Mouse (Mus musculus) hindbrain, embryonic 13.5 days (tissue): ENCODE results near the gene Sugp2. TPM values are rescaled to one million over a fixed set of nuclear protein-coding genes. Genes with fewer than 3 reads are reported as not detected.
A peak's percentile ranks its signal among the peaks of the same experiment; 100 is the strongest.

Experiments
- ATAC-seq: fragments of 200-750 bp; cut with Nextera tagmentation; 2 replicates; pipeline ENCODE4 v1.8.0; 2017; ENCODE audit warnings: moderate TSS enrichment; ENCODE audit not compliant: low FRiP score
- H3K27ac ChIP-seq: fragments of 300-500 bp; sonication (generic); 2 replicates; pipeline ENCODE4 v1.5.1; 2015; ENCODE audit warnings: inconsistent platforms, mild to moderate bottlenecking, moderate library complexity
- H3K27me3 ChIP-seq: fragments of 300-500 bp; sonication (generic); 2 replicates; pipeline ENCODE4 v1.6.1; 2015; ENCODE audit warnings: mild to moderate bottlenecking, inconsistent platforms
- H3K36me3 ChIP-seq: fragments of 300-500 bp; sonication (generic); 2 replicates; pipeline ENCODE4 v1.6.1; 2015; ENCODE audit warnings: mild to moderate bottlenecking, inconsistent platforms
- H3K4me1 ChIP-seq: fragments of 300-500 bp; sonication (generic); replicated peaks from 2 replicates; pipeline ENCODE4 v1.6.1; 2015; ENCODE audit warnings: inconsistent platforms
- H3K4me2 ChIP-seq: fragments of 300-500 bp; sonication (generic); 2 replicates; pipeline ENCODE4 v1.6.1; 2015; ENCODE audit warnings: inconsistent platforms, mild to moderate bottlenecking, moderate library complexity
- H3K4me3 ChIP-seq: fragments of 300-500 bp; sonication (generic); 2 replicates; pipeline ENCODE4 v1.5.1; 2015; ENCODE audit warnings: mild to moderate bottlenecking, inconsistent platforms
- H3K9ac ChIP-seq: fragments of 300-500 bp; sonication (generic); 2 replicates; pipeline ENCODE4 v1.6.1; 2015; ENCODE audit warnings: mild to moderate bottlenecking, inconsistent platforms
- H3K9me3 ChIP-seq: fragments of 300-500 bp; sonication (generic); 2 replicates; pipeline ENCODE4 v1.6.1; 2016; ENCODE audit warnings: inconsistent platforms
- WGBS: fragments of 180-500 bp; shearing (Covaris S2); methylation state at CpG from one replicate; pipeline ENCODE4 v1.1.7; 2015; 5-methylcytosine and 5-hydroxymethylcytosine counted together
- polyA plus RNA-seq: library from polyadenylated mRNA; unstranded; fragments of >200 nt; fragmentation: Nextera tagmentation; extraction: Ambion mirVana; gene quantifications from 2 replicates; pipeline ENCODE4 v1.2.1, GENCODE M21; 2015

The Sugp2 gene
- polyA plus RNA-seq, 1 experiment from 2014 or later = 72.1 TPM

- Histone ChIP-seq H3K36me3 (peaks cover 92% of the 10 kb centered on the region), H3K9me3 (no peaks in the 10 kb centered on the region), H3K4me1 (0 out of 2 replicates have a peak, but pooled peaks cover 3% of the 10 kb centered on the region), H3K4me2 (no peak overlapping the region), H3K27me3 (no peaks in the 10 kb centered on the region), H3K27ac (no peak overlapping the region), H3K9ac (no peak overlapping the region), H3K4me3 (no peak overlapping the region)
- ATAC-seq = no peak
- WGBS = 96% methylated on average over 3 of the region's 3 CpGs
Measured at GRCm38 (mm10) chr8:70323716-70324115, 89.7 kb downstream of the Sugp2 start.

- Histone ChIP-seq H3K9ac (no peak overlapping the region), H3K4me1 (peaks cover 32% of the 10 kb centered on the region), H3K4me2 (no peak overlapping the region), H3K4me3 (no peak overlapping the region), H3K9me3 (no peaks in the 10 kb centered on the region), H3K27ac (no peak overlapping the region), H3K36me3 (peaks cover 88% of the 10 kb centered on the region), H3K27me3 (peaks cover 15% of the 10 kb centered on the region; the same call in 1 of the 2 replicates)
- no peak for ATAC-seq
- WGBS = 96% methylated on average over 6 of the region's 6 CpGs
Measured at GRCm38 (mm10) chr8:70327512-70327911, 93.5 kb downstream of the Sugp2 start.

- H3K4me3 ChIP-seq = 0 out of 2 replicates have a peak within 1 kb of the TSS, but pooled peaks have one; percentile 0
- peak within 1 kb of the TSS; percentile 29; the same call in 1 of the 2 replicates for H3K4me2 ChIP-seq
- no peaks in the 10 kb centered on the region for H3K9me3 ChIP-seq
- peak within 1 kb of the TSS; percentile 56 for H3K9ac ChIP-seq
- H3K4me1 ChIP-seq = peaks cover 32% of the 10 kb centered on the region
- no peak within 1 kb of the TSS for H3K27ac ChIP-seq
- H3K36me3 ChIP-seq = peaks cover 88% of the 10 kb centered on the region
- 30% methylated on average over 14 of the region's 14 CpGs for WGBS
- no peak for ATAC-seq
- H3K27me3 ChIP-seq = peaks cover 15% of the 10 kb centered on the region; the same call in 1 of the 2 replicates
Measured at GRCm38 (mm10) chr8:70329124-70329834, 95.3 kb downstream of the Sugp2 start, which contains the start of gene Gdf1. Gene Gdf1 (plus strand): TSS chr8:70329817.

Other genes with a start within 250 kb of the Sugp2 start
- 25.0 and 26.6 TPM in 2 replicates for gene Gatad2a, start 237.8 kb upstream of the Sugp2 start, polyA plus RNA-seq
- 72.0 and 80.7 TPM in 2 replicates for gene Mau2, start 191.5 kb upstream of the Sugp2 start, polyA plus RNA-seq
- gene Sugp1, start 191.4 kb upstream of the Sugp2 start, polyA plus RNA-seq = 61.0 and 68.6 TPM in 2 replicates
- 1.9 TPM in 2 replicates for gene Tm6sf2, start 161.3 kb upstream of the Sugp2 start, polyA plus RNA-seq
- 0.39 and 0.75 TPM in 2 replicates for gene Hapln4, start 150.8 kb upstream of the Sugp2 start, polyA plus RNA-seq
- gene Ncan, start 113.4 kb upstream of the Sugp2 start, polyA plus RNA-seq = 128 and 135 TPM in 2 replicates
- gene Nr2c2ap, start 102.9 kb upstream of the Sugp2 start, polyA plus RNA-seq = 32.6 and 36.4 TPM in 2 replicates
- gene Rfxank, start 95.1 kb upstream of the Sugp2 start, polyA plus RNA-seq = 12.5 and 14.3 TPM in 2 replicates
- gene Borcs8, start 94.7 kb upstream of the Sugp2 start, polyA plus RNA-seq = 53.6 and 58.2 TPM in 2 replicates
- gene Mef2b, start 94.5 kb upstream of the Sugp2 start, polyA plus RNA-seq = 0.40 TPM in 2 replicates
- gene Tmem161a, start 61.9 kb upstream of the Sugp2 start, polyA plus RNA-seq = 44.3 and 52.3 TPM in 2 replicates
- gene Slc25a42, start 21.9 kb upstream of the Sugp2 start, polyA plus RNA-seq = 5.3 and 5.4 TPM in 2 replicates
- 79.1 and 89.7 TPM in 2 replicates for gene Armc6, start 240 bp downstream of the Sugp2 start, polyA plus RNA-seq
- gene Homer3, start 48.6 kb downstream of the Sugp2 start, polyA plus RNA-seq = 47.0 TPM in 2 replicates
- 45.8 and 50.9 TPM in 2 replicates for gene Ddx49, start 68.3 kb downstream of the Sugp2 start, polyA plus RNA-seq
- gene Cope, start 68.3 kb downstream of the Sugp2 start, polyA plus RNA-seq = 275 and 288 TPM in 2 replicates
- 24.5 and 25.1 TPM in 2 replicates for gene Cers1, start 81.5 kb downstream of the Sugp2 start, polyA plus RNA-seq
- gene Gdf1, start 95.6 kb downstream of the Sugp2 start, polyA plus RNA-seq = 1.2 and 2.6 TPM in 2 replicates
- 14.4 and 15.9 TPM in 2 replicates for gene Upf1, start 119.1 kb downstream of the Sugp2 start, polyA plus RNA-seq
- 0.14 and 0.96 TPM in 2 replicates for gene Comp, start 139.3 kb downstream of the Sugp2 start, polyA plus RNA-seq
- 35.6 and 37.6 TPM in 2 replicates for gene Crtc1, start 205.4 kb downstream of the Sugp2 start, polyA plus RNA-seq
- gene Klhl26, start 242.7 kb downstream of the Sugp2 start, polyA plus RNA-seq = 24.3 and 25.8 TPM in 2 replicates